Mouse (Mus musculus) spleen, embryonic (tissue): ENCODE results near the gene Copz2.
"Not testable (repeated sequence)": the region's sequence is repeated elsewhere in the genome, so short reads cannot be mapped to it uniquely, and the experiment has no call there.

ENCODE experiments used
- CTCF ChIA-PET: fragments of 350-600 bp; sonication (Branson Sonifier 250); formaldehyde crosslinking; loops from one replicate; lab custom pipeline; 2022; lab: Charles Lee

Copz2 gene

GRCm38 (mm10) chr11:96827917-96828316 lies 21.8 kb upstream of the Copz2 start:
- CTCF ChIA-PET = no interaction called here

- CTCF ChIA-PET = no interaction called here
These were observed 20.8 kb upstream of the Copz2 start for GRCm38 (mm10) chr11:96828881-96829280.

DNA sequence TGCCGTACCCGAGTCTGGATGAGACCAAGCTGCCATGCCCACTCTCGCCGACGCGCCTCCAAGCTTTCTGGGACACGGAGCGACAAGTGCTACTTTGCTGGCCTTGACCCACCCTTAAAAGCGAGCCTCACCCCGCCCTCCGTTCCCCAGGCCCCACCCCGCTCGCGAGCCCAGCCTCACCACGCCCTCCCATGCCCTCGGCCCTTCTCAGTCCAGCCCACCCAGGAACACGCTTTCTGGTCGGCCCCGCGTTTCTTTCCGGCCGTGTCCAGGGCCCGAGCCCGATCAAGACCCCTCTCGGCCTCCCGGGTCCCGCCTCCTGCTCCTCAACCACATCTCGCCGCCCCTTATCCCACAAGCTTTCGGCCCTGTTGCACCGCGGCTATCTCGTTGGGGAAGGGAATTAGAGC lies 20.3 kb upstream of the Copz2 start:
- CTCF ChIA-PET = no interaction called here

DNA sequence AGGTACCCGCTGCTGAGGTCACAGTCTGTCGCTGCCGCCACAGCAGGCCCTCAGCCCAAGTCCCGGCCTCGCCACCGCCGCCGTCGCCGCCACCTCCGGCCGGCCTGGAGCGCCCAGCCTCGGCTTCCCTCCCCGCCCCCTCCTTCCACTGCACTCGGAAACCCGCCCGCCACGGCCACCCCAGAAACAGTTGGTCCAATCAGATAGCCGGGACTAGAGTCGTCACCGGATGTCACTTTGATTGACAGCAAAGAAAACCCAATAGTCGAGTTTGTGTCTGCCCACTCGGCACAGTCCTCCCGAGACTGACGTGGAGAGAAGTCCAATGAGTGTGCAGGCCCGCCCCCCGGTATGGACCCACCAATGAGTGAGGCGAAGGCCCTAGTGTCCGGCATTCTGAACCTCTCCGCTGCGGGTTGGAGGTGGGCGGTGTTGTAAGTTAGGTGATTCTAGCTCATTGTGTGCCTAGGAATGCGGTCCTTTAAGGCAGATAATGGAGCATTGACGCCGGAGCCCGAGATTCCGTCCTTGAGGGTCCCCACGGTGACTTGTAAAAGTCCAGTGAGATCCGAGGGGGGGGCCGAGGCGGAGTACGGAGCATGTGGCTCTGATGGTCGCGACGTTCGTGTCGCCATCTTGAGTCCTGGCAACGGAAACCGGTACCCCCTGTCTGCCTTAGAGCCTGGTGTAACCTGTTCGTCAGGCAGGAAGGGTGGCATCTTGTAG lies 19.7 kb upstream of the Copz2 start, which contains the start of gene Nfe2l1:
TSS of gene Nfe2l1 (minus strand) at position 156 of the 726 bp plus-strand sequence.
- CTCF ChIA-PET = no interaction called here

GRCm38 (mm10) chr11:96830539-96831216 lies 19.0 kb upstream of the Copz2 start:
- CTCF ChIA-PET = interaction anchor here (0.6 kb wide), 1 partner anchor 534 kb away, joined by 3 read pairs; no protein-coding TSS in a partner anchor

- CTCF ChIA-PET = interaction anchor here (0.6 kb wide), 1 partner anchor 535 kb away, joined by 3 read pairs; no protein-coding TSS in a partner anchor
These were observed 18.2 kb upstream of the Copz2 start for GRCm38 (mm10) chr11:96831516-96831915.

- CTCF ChIA-PET = no interaction called here
These were observed 17.1 kb upstream of the Copz2 start for GRCm38 (mm10) chr11:96832541-96832940.

DNA sequence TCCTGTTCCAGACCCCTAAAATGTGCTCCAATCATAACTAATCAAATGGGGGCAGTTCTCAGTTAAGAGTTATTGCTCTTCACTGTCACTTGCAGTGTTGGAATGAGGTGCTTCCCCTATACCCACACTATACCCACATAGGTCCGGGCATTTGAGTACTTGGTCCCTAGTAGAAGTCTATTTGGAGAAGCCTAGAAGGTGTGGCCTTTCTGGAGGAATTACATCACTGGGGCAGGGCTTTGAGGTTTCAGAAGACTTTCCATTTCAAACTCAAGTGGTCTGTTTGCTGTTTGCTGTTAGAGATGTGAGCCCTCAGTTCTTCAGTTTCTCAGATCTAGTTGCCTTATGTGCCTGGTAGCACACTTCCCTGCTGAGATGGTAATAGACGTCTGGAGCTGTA lies 16.7 kb upstream of the Copz2 start:
- CTCF ChIA-PET = no interaction called here

DNA sequence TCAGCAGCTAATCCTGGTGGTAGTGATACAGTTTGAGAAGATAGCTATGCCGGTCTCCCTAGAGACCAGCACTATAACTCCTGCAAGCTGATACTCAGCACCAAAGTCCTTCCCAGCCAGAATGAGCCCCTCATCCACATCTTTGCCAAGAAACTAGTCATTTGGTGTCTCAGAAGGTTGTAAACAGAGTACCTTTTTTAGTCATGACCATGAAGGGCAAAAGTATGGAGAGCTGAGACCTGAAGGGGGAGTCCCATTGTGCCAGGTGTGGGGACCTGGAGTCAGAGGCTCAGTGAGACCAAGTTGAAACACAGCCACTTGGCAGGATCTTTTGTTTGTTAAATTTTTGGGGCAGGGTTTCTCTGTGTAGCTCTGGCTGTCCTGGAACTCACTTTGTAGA lies 15.5 kb upstream of the Copz2 start:
- CTCF ChIA-PET = interaction anchor here (0.6 kb wide), 1 partner anchor 48 kb away, joined by 3 read pairs; no protein-coding TSS in a partner anchor

DNA sequence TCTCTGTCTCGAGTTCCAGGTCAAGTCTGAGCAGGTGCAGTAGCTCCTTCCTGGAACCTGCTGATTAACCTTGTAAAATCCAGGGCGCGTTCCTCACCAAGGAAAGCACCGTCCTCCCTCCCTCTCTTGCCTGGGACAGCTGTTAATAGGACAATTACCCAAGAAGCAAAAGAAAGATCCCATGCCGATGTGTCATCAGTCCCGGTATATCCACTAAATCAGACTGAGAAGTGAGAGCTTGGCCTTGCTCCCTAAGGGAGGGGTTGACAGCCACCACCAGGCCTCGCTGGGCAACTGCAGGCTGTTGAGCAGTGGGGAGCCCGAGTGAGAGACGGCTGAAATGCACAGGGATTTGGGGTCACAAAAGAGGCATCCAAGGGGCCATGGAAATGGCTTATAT lies 12.4 kb upstream of the Copz2 start:
- CTCF ChIA-PET = interaction anchor here (0.6 to 1.0 kb wide), 2 partner anchors 56 to 202 kb away, joined by 3 read pairs; no protein-coding TSS in a partner anchor

DNA sequence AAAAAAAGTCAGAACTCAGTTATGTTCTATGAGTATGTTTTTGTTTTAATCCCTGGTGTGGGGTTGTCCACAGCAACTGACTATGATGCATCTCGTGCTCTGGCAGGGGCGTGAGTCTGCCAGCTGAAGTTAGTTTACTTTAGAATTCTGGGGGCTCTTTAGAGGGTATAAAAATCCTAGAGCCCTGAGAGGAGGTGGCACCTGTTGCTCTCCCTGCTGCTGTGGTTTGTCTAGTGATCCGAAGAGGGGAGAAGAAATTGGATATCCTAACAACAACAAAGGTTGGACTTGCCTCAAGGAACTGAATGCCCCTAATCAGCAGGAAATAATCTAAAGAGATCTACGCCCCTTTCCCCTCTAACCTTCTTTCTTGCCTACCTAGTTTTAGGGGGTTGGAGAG lies 11.3 kb upstream of the Copz2 start:
- CTCF ChIA-PET = no interaction called here

DNA sequence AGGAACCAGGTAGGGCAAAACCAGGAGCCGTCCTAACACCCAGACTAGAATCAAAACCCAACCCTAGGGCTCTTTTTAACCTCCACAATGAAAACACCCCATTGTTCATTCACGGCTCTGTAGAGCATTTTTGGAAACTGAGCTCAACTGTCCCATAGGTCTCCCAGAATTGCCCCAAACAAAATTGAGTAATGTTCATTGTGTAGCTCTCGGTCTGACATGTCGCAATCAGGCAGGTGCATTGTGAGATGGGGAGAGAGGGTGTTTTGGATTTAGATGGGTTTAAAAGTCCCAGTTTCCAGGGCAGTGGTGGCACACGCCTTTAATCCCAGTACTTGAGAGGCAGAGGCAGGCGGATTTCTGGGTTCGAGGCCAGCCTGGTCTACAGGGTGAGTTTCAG lies 10.2 kb upstream of the Copz2 start:
- CTCF ChIA-PET = no interaction called here

DNA sequence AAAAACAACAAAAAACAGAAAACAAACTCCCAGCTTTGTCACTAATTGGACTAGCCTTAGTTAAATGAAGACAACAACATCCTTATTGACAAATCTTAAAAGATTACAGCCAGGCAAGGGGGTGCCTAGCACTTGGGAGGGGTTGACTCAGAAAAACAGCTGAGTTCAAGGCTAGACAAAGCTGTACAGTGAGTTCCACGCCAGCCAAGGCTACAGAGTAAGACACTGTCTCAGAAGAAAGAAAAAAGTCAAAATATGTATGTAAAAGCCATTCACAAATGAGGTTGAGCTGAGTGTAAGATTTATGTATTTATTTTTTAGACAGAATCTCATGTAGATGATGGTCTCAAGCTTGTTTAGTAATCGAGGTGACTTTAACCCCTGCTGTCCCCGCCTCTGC lies 9.8 kb upstream of the Copz2 start:
- CTCF ChIA-PET = no interaction called here

DNA sequence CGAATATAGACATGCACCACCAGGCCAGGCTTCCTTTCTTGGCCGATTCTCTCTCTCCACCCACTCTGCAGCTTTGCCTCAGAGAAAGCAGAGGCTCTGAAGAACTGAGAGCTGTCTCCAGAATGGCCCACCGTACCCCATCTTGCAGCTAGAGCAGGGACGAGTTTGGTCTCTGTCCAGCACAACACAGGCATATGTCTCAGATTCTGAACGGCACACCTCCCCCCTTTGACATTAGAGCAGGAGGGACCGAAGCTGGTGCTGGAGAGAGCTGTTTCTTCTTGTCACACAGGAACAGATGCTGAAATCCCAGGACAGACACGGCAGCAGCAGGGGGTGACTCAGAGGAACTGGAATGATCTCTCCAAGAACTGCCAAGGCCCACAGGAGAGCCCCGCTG lies 9.4 kb upstream of the Copz2 start:
- CTCF ChIA-PET = no interaction called here

- CTCF ChIA-PET = interaction anchor here (0.5 to 0.7 kb wide), 3 partner anchors 141 to 541 kb away, joined by 3 to 4 read pairs (median 4); no protein-coding TSS in a partner anchor
These were observed 6.0 kb upstream of the Copz2 start for GRCm38 (mm10) chr11:96843627-96844026.

DNA sequence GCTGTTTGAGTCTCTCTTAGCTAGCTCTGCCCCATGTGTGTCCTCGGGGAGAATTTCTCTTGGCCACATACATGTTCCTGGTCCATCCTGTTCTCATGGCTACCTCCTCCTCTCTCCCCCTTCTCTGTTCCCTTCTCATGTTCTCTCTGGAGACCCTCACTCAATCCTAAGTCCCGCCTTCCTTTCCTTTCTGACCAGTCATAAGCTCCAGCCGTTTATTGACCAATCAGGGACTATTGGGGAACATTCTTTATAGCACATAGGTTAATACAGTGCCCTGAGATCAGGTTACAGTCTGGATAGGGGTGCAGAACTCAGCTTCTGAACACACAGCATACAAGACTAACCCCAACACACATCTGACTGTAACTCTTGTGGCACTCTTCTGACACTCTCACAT lies 2.4 kb upstream of the Copz2 start:
- CTCF ChIA-PET = interaction anchor here (0.6 kb wide), 2 partner anchors 22 to 602 kb away, joined by 3 to 6 read pairs; no protein-coding TSS in a partner anchor

DNA sequence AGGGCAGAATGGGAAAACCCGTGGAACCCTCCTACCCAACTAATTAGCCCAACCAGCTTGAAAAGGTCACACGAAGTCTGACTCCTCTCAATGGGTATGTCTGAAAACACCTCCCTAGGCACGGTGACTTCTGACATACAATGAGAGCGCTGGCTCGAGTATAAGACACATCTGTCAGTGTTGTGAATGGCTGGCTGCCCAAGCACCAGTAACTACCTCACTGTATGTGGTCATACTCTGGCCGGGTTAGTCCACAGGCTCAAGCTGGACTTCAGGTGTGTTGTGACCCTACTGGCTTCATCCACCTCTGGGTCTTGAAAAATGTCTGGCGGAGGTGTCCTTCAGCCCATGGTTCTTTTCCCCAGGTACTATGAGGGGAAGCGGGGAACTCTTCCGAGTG lies 976 bp upstream of the Copz2 start:
- CTCF ChIA-PET = no interaction called here

DNA sequence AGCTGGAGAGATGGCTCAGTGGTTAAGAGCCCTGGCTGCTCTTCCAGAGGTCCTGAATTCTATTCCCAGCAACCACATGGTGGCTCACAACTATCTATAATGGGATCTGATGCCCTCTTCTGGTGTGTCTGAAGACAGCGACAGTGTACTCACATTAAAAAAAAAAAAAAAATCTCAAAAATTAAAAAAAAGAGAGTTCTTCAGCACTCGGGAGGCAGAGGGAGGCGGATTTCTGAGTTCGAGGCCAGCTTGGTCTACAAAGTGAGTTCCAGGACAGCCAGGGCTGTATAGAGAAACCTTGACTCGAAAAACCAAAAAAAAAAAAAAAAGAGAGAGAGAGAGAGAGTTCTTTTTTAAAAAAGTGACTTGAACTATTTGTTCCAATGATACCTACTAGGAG lies 525 bp upstream of the Copz2 start:
- CTCF ChIA-PET = not testable (repeated sequence)

GRCm38 (mm10) chr11:96857446-96857845 lies 7.8 kb downstream of the Copz2 start:
- CTCF ChIA-PET = no interaction called here

DNA sequence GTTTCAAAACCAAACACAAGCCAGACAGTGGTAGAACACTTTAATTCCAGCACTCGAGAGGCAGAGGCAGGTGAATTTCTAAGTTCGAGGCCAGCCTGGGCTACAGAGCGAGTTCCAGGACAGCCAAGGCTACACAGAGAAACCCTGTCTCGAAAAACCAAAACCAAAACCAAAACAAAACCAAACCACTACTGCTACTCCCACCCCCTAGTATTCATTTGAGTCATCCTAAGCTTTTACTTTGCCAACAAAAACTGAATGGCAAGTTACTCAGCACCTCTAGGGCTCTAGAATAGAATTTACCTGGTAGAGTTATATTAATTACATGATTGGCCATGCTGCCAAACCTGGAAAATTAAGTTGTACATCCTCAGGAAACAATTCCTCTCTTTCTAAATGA lies 10.0 kb downstream of the Copz2 start:
- CTCF ChIA-PET = interaction anchor here (1.1 kb wide), 1 partner anchor 103 kb away, joined by 3 read pairs; no protein-coding TSS in a partner anchor

DNA sequence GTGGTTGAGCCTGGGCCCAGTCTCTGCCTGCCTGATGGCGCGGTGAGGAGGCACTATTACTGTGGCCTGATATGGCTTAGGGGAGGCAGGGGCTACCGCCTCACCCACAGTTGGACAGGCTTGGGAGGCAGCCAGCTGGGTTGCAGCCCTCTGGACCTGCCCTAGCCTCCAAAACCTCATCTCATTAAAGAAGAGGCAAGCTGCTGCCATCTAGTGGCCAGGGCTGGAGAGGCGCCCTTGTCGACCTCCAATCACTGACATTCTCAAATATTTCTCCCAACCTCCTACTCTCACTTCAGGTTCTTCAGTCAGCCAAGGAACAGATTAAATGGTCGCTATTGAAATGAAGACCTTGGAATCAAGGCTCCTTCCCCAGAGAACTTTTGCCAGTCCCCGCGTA lies 10.9 kb downstream of the Copz2 start:
- CTCF ChIA-PET = interaction anchor here (0.6 to 1.5 kb wide), 4 partner anchors 96 to 418 kb away, joined by 3 to 4 read pairs (median 3); no protein-coding TSS in a partner anchor

DNA sequence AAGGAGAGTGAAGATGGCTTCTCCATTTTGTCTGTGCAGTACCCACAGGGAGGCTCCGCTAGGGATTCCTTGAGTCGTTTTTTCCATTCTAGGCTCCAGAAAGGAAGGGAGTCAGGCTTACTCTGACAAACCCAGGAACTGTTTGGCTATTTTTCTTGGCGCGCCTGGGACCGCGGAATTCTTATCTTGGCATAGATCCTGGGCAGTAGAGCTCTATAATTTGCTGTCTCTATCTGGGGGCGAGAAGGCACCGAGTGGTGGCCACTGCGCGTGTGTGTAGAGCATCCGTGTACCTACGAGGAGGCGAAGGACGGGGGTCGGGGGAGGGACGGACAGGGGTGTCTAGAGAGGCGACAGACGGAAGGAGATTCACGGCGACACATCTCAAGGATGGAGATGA lies 11.8 kb downstream of the Copz2 start:
- CTCF ChIA-PET = interaction anchor here (0.5 to 1.5 kb wide), 7 partner anchors 79 to 119 kb away, joined by 3 to 10 read pairs (median 4); no protein-coding TSS in a partner anchor
